Mouse (Mus musculus): Measurements from ENCODE around the gene Gfap. TPM values are rescaled to one million over a fixed set of nuclear protein-coding genes. Genes with fewer than 3 reads are reported as not detected.

Gfap gene
- total and polyA plus RNA-seq, 3 experiments = not detected

DNA sequence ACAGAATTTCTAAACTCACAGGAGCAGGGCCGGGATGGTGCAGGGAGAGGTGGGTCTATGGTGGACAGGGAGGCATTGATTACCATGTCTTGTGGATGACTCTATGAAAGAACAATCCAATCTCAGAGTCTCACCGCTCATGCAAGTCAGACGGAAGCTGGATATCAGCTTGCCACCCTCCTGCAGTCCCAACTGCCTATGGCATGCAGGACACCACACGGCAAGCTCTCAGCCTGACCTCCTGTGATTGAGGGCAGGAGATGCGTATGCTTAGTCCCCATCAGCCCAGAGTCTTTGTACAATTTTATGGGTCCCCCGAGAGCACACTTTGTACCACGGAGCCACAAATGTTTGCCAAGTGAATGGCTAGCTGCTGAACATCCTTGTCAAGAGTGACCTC, 2.9 kb upstream of the Gfap start:
- no peaks in the 10 kb centered on the region for H3K9me3 ChIP-seq (replicated peaks; ENCODE audit: low read length)
- H3K36me3 ChIP-seq (replicated peaks in 1 of 2; ENCODE audit: control insufficient read depth in 1 of 2, insufficient read depth in 1 of 2, low read length in 1 of 2) = peaks cover 42 to 56% of the 10 kb centered on the region in 2 experiments
- no peak overlapping the region for H3K4me2 ChIP-seq (ENCODE audit: insufficient read depth, low read depth, poor library complexity, severe bottlenecking)
- H3K9ac ChIP-seq (ENCODE audit: insufficient read depth, low read depth) = no peak overlapping the region
- dilution Hi-C loops (cut with MboI; ENCODE audit: extremely low pct_ligation_motif_present, extremely low pct_unique_long_range_greater_than_20kb, low sequenced_read_pairs) = no loop called here
- peaks cover 3 to 11% of the 10 kb centered on the region in 2 experiments; a peak in 2 of 4 replicates for H3K4me1 ChIP-seq (ENCODE audit: control insufficient read depth in 1 of 2, insufficient read depth in 2 of 2)
- in situ Hi-C loops (cut with MboI; ENCODE audit: low pct_ligation_motif_present, low pct_unique_long_range_greater_than_20kb, low sequenced_read_pairs) = no loop called here
- no peak for DNase-seq (ENCODE audit: extremely low read depth)
- TF ChIP-seq POLR2AphosphoS2 (IDR thresholded peaks at IDR 0.05; ENCODE audit: low read depth, low read length) (peak; percentile 13; the same call in 1 of the 2 replicates), CTCF (conservative IDR thresholded peaks at IDR 0.05 in 1 of 2, IDR thresholded peaks at IDR 0.05 in 1 of 2; ENCODE audit: low read depth in 2 of 2, low read length in 2 of 2) (no peak)
- H3K79me2 ChIP-seq (replicated peaks; ENCODE audit: control insufficient read depth, extremely low read depth, insufficient read depth, poor library complexity, severe bottlenecking) = no peaks in the 10 kb centered on the region
- peaks cover 2% of the 10 kb centered on the region for H3K27me3 ChIP-seq (replicated peaks)
- no peak overlapping the region for H3K27ac ChIP-seq (ENCODE audit: insufficient read depth, low read depth)
- H3K4me3 ChIP-seq (replicated peaks in 1 of 3; ENCODE audit: low read depth in 2 of 3, low read length in 2 of 3, poor library complexity in 1 of 3) = no peak overlapping the region

DNA sequence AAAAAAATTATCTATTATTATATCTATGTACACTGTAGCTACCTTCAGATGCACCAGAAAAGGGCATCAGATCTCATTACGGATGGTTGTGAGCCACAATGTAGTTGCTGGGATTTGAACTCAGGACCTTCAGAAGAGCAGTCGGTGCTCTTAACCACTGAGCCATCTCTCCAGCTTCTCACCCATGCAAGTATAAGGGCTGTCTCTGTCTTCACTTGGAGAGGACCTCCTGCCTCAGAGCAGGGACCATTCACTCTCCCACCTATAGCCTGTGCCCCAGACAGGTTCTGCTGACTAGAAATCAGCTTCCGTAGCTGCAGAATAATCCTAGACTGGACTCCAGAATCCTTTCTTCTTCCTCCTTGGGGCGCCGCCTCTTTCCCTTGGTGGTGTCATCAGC, 1.4 kb upstream of the Gfap start:
- dilution Hi-C loops (cut with MboI; ENCODE audit: extremely low pct_ligation_motif_present, extremely low pct_unique_long_range_greater_than_20kb, low sequenced_read_pairs) (no loop called here), in situ Hi-C loops (cut with MboI; ENCODE audit: low pct_ligation_motif_present, low pct_unique_long_range_greater_than_20kb, low sequenced_read_pairs) (no loop called here)
- no peak overlapping the region for H3K4me3 ChIP-seq (replicated peaks in 1 of 3; ENCODE audit: low read depth in 2 of 3, low read length in 2 of 3, poor library complexity in 1 of 3)
- TF ChIP-seq TBP (conservative IDR thresholded peaks at IDR 0.05; ENCODE audit: low read depth, low read length) (0 out of 2 replicates have a peak, but pooled peaks have one; percentile 67), ZC3H11A (IDR thresholded peaks at IDR 0.05; ENCODE audit: low read depth, low read length) (no peak)
- no peak overlapping the region for H3K9ac ChIP-seq (ENCODE audit: insufficient read depth, low read depth)
- no peak overlapping the region for H3K27ac ChIP-seq (ENCODE audit: insufficient read depth, low read depth)
- H3K9me3 ChIP-seq (replicated peaks; ENCODE audit: low read length) = no peaks in the 10 kb centered on the region
- peaks cover 27 to 41% of the 10 kb centered on the region in 2 experiments for H3K36me3 ChIP-seq (replicated peaks in 1 of 2; ENCODE audit: control insufficient read depth in 1 of 2, insufficient read depth in 1 of 2, low read length in 1 of 2)
- H3K4me1 ChIP-seq (ENCODE audit: control insufficient read depth in 1 of 2, insufficient read depth in 2 of 2) = peaks cover 3 to 11% of the 10 kb centered on the region in 2 experiments; a peak in 2 of 4 replicates
- H3K4me2 ChIP-seq (ENCODE audit: insufficient read depth, low read depth, poor library complexity, severe bottlenecking) = no peak overlapping the region
- no peaks in the 10 kb centered on the region for H3K79me2 ChIP-seq (replicated peaks; ENCODE audit: control insufficient read depth, extremely low read depth, insufficient read depth, poor library complexity, severe bottlenecking)
- H3K27me3 ChIP-seq (replicated peaks) = peaks cover 16% of the 10 kb centered on the region
- DNase-seq (ENCODE audit: extremely low read depth) = no peak

DNA sequence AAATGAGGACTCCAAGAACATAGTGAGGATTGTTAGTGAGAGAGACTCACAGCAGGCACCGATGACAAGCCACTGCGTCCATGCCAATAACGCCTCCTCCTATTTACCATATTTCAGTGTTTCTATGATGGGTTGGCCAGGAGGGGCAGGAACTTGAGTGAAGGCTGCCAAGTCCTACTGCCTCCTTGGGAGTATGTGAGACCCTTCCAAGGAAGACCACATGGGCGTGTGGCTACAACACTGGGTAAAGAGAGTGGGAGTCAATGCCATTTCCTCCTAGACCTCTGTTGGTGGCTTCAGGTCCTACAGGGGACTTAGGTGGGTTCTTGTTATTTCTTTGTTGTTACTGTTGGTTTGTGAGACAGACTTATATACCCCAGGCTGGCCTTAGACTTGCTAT, 487 bp upstream of the Gfap start:
- DNase-seq (ENCODE audit: extremely low read depth) = no peak
- H3K9ac ChIP-seq (ENCODE audit: insufficient read depth, low read depth) = no peak overlapping the region
- H3K27ac ChIP-seq (ENCODE audit: insufficient read depth, low read depth) = no peak overlapping the region
- no peak overlapping the region for H3K4me2 ChIP-seq (ENCODE audit: insufficient read depth, low read depth, poor library complexity, severe bottlenecking)
- no peaks in the 10 kb centered on the region for H3K9me3 ChIP-seq (replicated peaks; ENCODE audit: low read length)
- TF ChIP-seq MYC (IDR thresholded peaks at IDR 0.05; ENCODE audit: low read depth, low read length) = 0 out of 2 replicates have a peak, but pooled peaks have one; percentile 18
- no peak for TF ChIP-seq ZKSCAN1 (IDR thresholded peaks at IDR 0.05; ENCODE audit: borderline replicate concordance, low read depth, low read length)
- peaks cover 3 to 11% of the 10 kb centered on the region in 2 experiments; a peak in 2 of 4 replicates for H3K4me1 ChIP-seq (ENCODE audit: control insufficient read depth in 1 of 2, insufficient read depth in 2 of 2)
- in situ Hi-C loops (cut with MboI; ENCODE audit: low pct_ligation_motif_present, low pct_unique_long_range_greater_than_20kb, low sequenced_read_pairs) = no loop called here
- H3K36me3 ChIP-seq (replicated peaks in 1 of 2; ENCODE audit: control insufficient read depth in 1 of 2, insufficient read depth in 1 of 2, low read length in 1 of 2) = peaks cover 18 to 31% of the 10 kb centered on the region in 2 experiments
- H3K4me3 ChIP-seq (replicated peaks in 1 of 3; ENCODE audit: low read depth in 2 of 3, low read length in 2 of 3, poor library complexity in 1 of 3) = no peak overlapping the region
- peaks cover 25% of the 10 kb centered on the region for H3K27me3 ChIP-seq (replicated peaks)
- dilution Hi-C loops (cut with MboI; ENCODE audit: extremely low pct_ligation_motif_present, extremely low pct_unique_long_range_greater_than_20kb, low sequenced_read_pairs) = no loop called here
- no peaks in the 10 kb centered on the region for H3K79me2 ChIP-seq (replicated peaks; ENCODE audit: control insufficient read depth, extremely low read depth, insufficient read depth, poor library complexity, severe bottlenecking)

DNA sequence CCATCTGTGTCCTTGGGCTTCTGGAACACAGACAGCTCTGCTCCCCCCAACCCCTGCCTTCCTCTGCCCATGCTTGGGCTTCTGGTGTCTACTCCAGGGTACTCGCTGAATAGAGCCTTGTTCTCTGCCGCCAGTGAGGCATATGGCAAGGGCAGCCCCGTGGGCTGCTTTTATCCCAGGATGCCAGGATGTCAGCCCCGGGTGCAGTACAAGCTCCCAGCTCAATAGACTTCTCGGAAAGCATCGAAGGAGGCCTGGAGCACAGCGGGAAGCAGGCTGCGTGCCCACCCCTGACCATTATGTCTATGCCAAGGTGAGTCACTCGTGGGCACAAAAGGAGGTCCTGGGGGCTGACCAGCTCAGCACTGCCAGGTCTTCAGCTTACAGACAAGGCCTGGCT, 2.3 kb downstream of the Gfap start:
- peaks cover 53% of the 10 kb centered on the region for H3K27me3 ChIP-seq (replicated peaks)
- dilution Hi-C loops (cut with MboI; ENCODE audit: extremely low pct_ligation_motif_present, extremely low pct_unique_long_range_greater_than_20kb, low sequenced_read_pairs) = no loop called here
- H3K27ac ChIP-seq (ENCODE audit: insufficient read depth, low read depth) = no peak overlapping the region
- in situ Hi-C loops (cut with MboI; ENCODE audit: low pct_ligation_motif_present, low pct_unique_long_range_greater_than_20kb, low sequenced_read_pairs) = loop anchor here (5.0 kb wide), 2 partner anchors 34 to 94 kb away; no protein-coding TSS in a partner anchor
- H3K9me3 ChIP-seq (replicated peaks; ENCODE audit: low read length) = no peaks in the 10 kb centered on the region
- no peak overlapping the region for H3K9ac ChIP-seq (ENCODE audit: insufficient read depth, low read depth)
- peaks cover 3 to 11% of the 10 kb centered on the region in 2 experiments; a peak in 3 of 4 replicates for H3K4me1 ChIP-seq (ENCODE audit: control insufficient read depth in 1 of 2, insufficient read depth in 2 of 2)
- no peak for TF ChIP-seq ZMIZ1 (IDR thresholded peaks at IDR 0.05; ENCODE audit: low read depth, low read length)
- TF ChIP-seq E2F4 (IDR thresholded peaks at IDR 0.05; ENCODE audit: insufficient replicate concordance, low read depth, low read length) = no peak
- no peak for TF ChIP-seq MYC (IDR thresholded peaks at IDR 0.05; ENCODE audit: low read depth, low read length)
- TF ChIP-seq ELF1 (IDR thresholded peaks at IDR 0.05; ENCODE audit: low read depth, low read length) = no peak
- TF ChIP-seq UBTF (IDR thresholded peaks at IDR 0.05; ENCODE audit: low read depth, low read length) = no peak
- no peak for TF ChIP-seq GABPA (IDR thresholded peaks at IDR 0.05; ENCODE audit: insufficient replicate concordance, low read depth, low read length)
- no peak for TF ChIP-seq EP300 (IDR thresholded peaks at IDR 0.05; ENCODE audit: low read length)
- no peak for TF ChIP-seq MEF2A (IDR thresholded peaks at IDR 0.05; ENCODE audit: borderline replicate concordance, low read depth, low read length)
- no peak for TF ChIP-seq CTCF (conservative IDR thresholded peaks at IDR 0.05 in 1 of 2, IDR thresholded peaks at IDR 0.05 in 1 of 2; ENCODE audit: low read depth in 2 of 2, low read length in 2 of 2)
- no peaks in the 10 kb centered on the region for H3K79me2 ChIP-seq (replicated peaks; ENCODE audit: control insufficient read depth, extremely low read depth, insufficient read depth, poor library complexity, severe bottlenecking)
- no peak overlapping the region for H3K4me3 ChIP-seq (replicated peaks in 1 of 3; ENCODE audit: low read depth in 2 of 3, low read length in 2 of 3, poor library complexity in 1 of 3)
- H3K4me2 ChIP-seq (ENCODE audit: insufficient read depth, low read depth, poor library complexity, severe bottlenecking) = no peak overlapping the region
- no peak for DNase-seq (ENCODE audit: extremely low read depth)
- H3K36me3 ChIP-seq (replicated peaks in 1 of 2; ENCODE audit: control insufficient read depth in 1 of 2, insufficient read depth in 1 of 2, low read length in 1 of 2) = peaks cover 0 to 4% of the 10 kb centered on the region in 2 experiments

Measured in CH12.LX (cell line).